8 mouse cellular contexts compared by ENCODE assay signal in genomic region chr13:100124423-100125257, GRCm38 (mm10). TPM values are rescaled to one million over a fixed set of nuclear protein-coding genes. Genes with fewer than 3 reads are reported as not detected.
A peak's percentile ranks its signal among the peaks of the same experiment; 100 is the strongest.
DNase-seq lines count a peak whose midpoint lies in the region; ATAC-seq and TF ChIP-seq lines count a peak whose summit lies in the region.

Gene Smn1, plus strand, starts transcription at chr13:100124852.

- TF ChIP-seq CTCF in lung, adult 2 months (IDR thresholded peaks at IDR 0.05; ENCODE audit: insufficient read depth, low read length) = no peak

- peak within 1 kb of the TSS; percentile 85 for H3K4me2 ChIP-seq in forebrain, embryonic 15.5 days (replicated peaks)

- H3K27ac ChIP-seq in ES-E14 (ENCODE audit: insufficient read depth, low read depth, low read length, poor library complexity, severe bottlenecking) = no peak within 1 kb of the TSS; the same call in 1 of the 2 replicates
- H3K27ac ChIP-seq in forebrain, embryonic 15.5 days (replicated peaks) = 0 out of 2 replicates have a peak within 1 kb of the TSS, but pooled peaks have one; percentile 25

- H3K36me3 ChIP-seq in ES-E14 (ENCODE audit: control insufficient read depth, insufficient read depth, low read length, poor library complexity, severe bottlenecking) = peaks cover 20% of the 10 kb centered on the region
- H3K36me3 ChIP-seq in forebrain, embryonic 15.5 days = peaks cover 29% of the 10 kb centered on the region

- WGBS in forebrain, embryonic 15.5 days = 4% methylated on average over 42 of the region's 42 CpGs
- 4% methylated on average over 42 of the region's 42 CpGs for WGBS in lung, adult 2 months

- no peaks in the 10 kb centered on the region for H3K9me3 ChIP-seq in ES-E14 (ENCODE audit: control insufficient read depth, insufficient read depth, low read depth, low read length)
- H3K9me3 ChIP-seq in forebrain, embryonic 15.5 days = no peaks in the 10 kb centered on the region

- intact Hi-C loops in heart, postnatal 25 days (cut with DNase I) = loop anchor here (2.0 kb wide), 1 partner anchor 16 kb away; the partner anchor contains the start of gene Serf1

- ATAC-seq in forebrain, embryonic 15.5 days (replicated peaks) = peak; percentile 98
- ATAC-seq in neutrophil, adult 5-6 weeks (ENCODE audit: extremely low read depth, insufficient number of reproducible peaks, low FRiP score, poor library complexity, severe bottlenecking) = peak; percentile 100

- DNase-seq in ES-E14 (ENCODE audit: low read depth, low spot score) = peak; percentile 84
- peak; percentile 94 for DNase-seq in cerebellum, adult 11-12 months
- peak; percentile 81 for DNase-seq in heart, postnatal 25 days (ENCODE audit: low spot score)
- DNase-seq in layer of hippocampus, adult 18-20 months (ENCODE audit: low spot score in 2 of 2) = peak; percentile 94 to 98
- DNase-seq in lung, adult 2 months = peak; percentile 94
- peak; percentile 75 to 83 for DNase-seq in thymus, adult 18-20 months

- H3K4me1 ChIP-seq in ES-E14 (ENCODE audit: control insufficient read depth in 2 of 2, insufficient read depth in 2 of 2, low read length in 2 of 2, poor library complexity in 1 of 2) = peaks cover 0 to 4% of the 10 kb centered on the region in 2 experiments; a peak in 1 of 4 replicates
- peaks cover 19% of the 10 kb centered on the region for H3K4me1 ChIP-seq in forebrain, embryonic 15.5 days
- peaks cover 5% of the 10 kb centered on the region for H3K4me1 ChIP-seq in lung, adult 2 months (ENCODE audit: control insufficient read depth, insufficient read depth, low read length)

- H3K27me3 ChIP-seq in forebrain, embryonic 15.5 days = no peaks in the 10 kb centered on the region

- peak within 1 kb of the TSS; percentile 99 for H3K9ac ChIP-seq in ES-E14 (ENCODE audit: insufficient read depth, low read depth, low read length, poor library complexity, severe bottlenecking)
- peak within 1 kb of the TSS; percentile 80 for H3K9ac ChIP-seq in forebrain, embryonic 15.5 days (replicated peaks)

- TF ChIP-seq POLR2A in lung, adult 2 months (IDR thresholded peaks at IDR 0.05; ENCODE audit: borderline replicate concordance, extremely low read depth, low read depth, low read length) = peak; percentile 89; the same call in 1 of the 2 replicates

- H3K4me3 ChIP-seq in ES-E14 (ENCODE audit: insufficient read depth in 1 of 2, low read depth in 1 of 2, low read length in 2 of 2, poor library complexity in 1 of 2, severe bottlenecking in 1 of 2) = peak within 1 kb of the TSS; percentile 97 to 100
- peak within 1 kb of the TSS; percentile 91 for H3K4me3 ChIP-seq in forebrain, embryonic 15.5 days
- peak within 1 kb of the TSS; percentile 93 for H3K4me3 ChIP-seq in lung, adult 2 months (replicated peaks; ENCODE audit: extremely low read depth, low read depth, low read length)

- in situ Hi-C loops in ES-E14 (cut with MboI; ENCODE audit: low sequenced_read_pairs in 2 of 2, unreplicated experiment in 2 of 2) = no loop called here

TF ChIP-seq in ES-E14, 5 proteins besides CTCF, POLR2A, EP300 and RAD21:
- TF ChIP-seq ZNF384 (IDR thresholded peaks at IDR 0.05; ENCODE audit: low read depth, low read length) = no peak
- TF ChIP-seq HCFC1 (IDR thresholded peaks at IDR 0.05; ENCODE audit: borderline replicate concordance, insufficient read depth, low read length) = peak; percentile 78

RNA-seq across cellular contexts. Expression of gene Smn1, which starts in this region (rescaled TPM):
- total RNA-seq in ES-E14 (2012; rRNA removed) = 40.2 and 44.9 TPM in 2 replicates
- 44.6 and 47.8 TPM in 2 replicates for polyA plus RNA-seq in forebrain, embryonic 15.5 days (2015; fragmentation: Nextera tagmentation; extraction: Ambion mirVana)
- total RNA-seq in heart, postnatal 25 days (2021) = 10 to 100 TPM; 13.5 to 16.0 TPM
- total RNA-seq in layer of hippocampus, adult 18-20 months (2021) = 10 to 100 TPM; 33.6 to 42.6 TPM
- polyA plus RNA-seq in lung, adult 2 months (2012; rRNA removed) = 12.1 and 12.7 TPM in 2 replicates
- 31.8 and 40.7 TPM in 2 replicates for total RNA-seq in neutrophil, adult 5-6 weeks (2017)
